In the genomic region with DNA sequence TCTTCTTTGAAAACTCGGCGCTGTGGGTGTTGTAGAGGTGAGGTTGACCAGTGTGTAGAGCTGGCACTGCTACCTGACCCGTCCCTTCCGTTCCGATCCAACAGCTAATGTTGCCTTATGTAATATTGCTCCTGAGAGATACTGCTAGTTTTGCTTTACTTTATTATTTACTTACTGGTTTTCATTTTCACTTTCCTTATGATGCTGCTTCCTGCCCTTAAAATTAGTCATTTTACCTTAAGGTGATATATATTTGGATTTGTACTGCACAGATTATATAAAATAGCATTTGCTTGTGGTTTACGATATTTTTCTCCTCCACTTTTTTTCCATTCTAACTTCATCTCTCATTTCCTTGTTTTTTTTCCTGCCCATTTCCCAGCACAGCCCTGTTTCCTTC, we compare ENCODE assay signal across 23 mouse cellular contexts.
DNase-seq lines count a peak whose midpoint lies in the region; ATAC-seq and TF ChIP-seq lines count a peak whose summit lies in the region.
"Had no signal": no experiment of that assay in that cellular context is flagged by ENCODE, and none has a peak within 500 bp of the region (broad histone marks: within the 10 kb centered on the region; RNA-seq: fewer than 3 reads in every experiment).

No protein-coding gene starts in this region.

- DNase-seq in midbrain, embryonic 11.5 days (ENCODE audit: low spot score, missing footprints) = peak; percentile 44
- DNase-seq in gastrocnemius, adult 2 months = no peak
- DNase-seq in layer of hippocampus, adult 2 months (ENCODE audit: low spot score in 2 of 2) = no peak
- no peak for DNase-seq in gastrocnemius, postnatal 4 days (ENCODE audit: low spot score in 2 of 2)
- DNase-seq: adrenal gland, adult 2 months; adrenal gland, postnatal 14 days; adrenal gland, postnatal 36 days; cerebellum, adult 11-12 months; cerebellum, adult 2 months; cerebellum, adult 9-10 months; cerebellum, postnatal 10 days; cerebellum, postnatal 25 days; forebrain, postnatal 0 days had no signal

- H3K9ac ChIP-seq in midbrain, embryonic 11.5 days (ENCODE audit: low read length) = no peak overlapping the region
- H3K9ac ChIP-seq in midbrain, embryonic 16.5 days (ENCODE audit: low read depth, low read length) = no peak overlapping the region
- H3K9ac ChIP-seq: embryonic facial prominence, embryonic 12.5 days; forebrain, embryonic 13.5 days; forebrain, embryonic 15.5 days; forebrain, postnatal 0 days had no signal

- no peak overlapping the region for H3K4me3 ChIP-seq in midbrain, embryonic 11.5 days (ENCODE audit: low read depth, low read length)
- H3K4me3 ChIP-seq in midbrain, embryonic 16.5 days (ENCODE audit: low read depth, low read length) = no peak overlapping the region
- H3K4me3 ChIP-seq in gastrocnemius, adult 2 months = no peak overlapping the region
- H3K4me3 ChIP-seq in layer of hippocampus, adult 2 months = no peak overlapping the region
- H3K4me3 ChIP-seq: embryonic facial prominence, embryonic 10.5 days; embryonic facial prominence, embryonic 12.5 days; forebrain, embryonic 13.5 days; forebrain, embryonic 15.5 days had no signal

- H3K27ac ChIP-seq in midbrain, embryonic 11.5 days (ENCODE audit: low read depth, low read length) = no peak overlapping the region
- H3K27ac ChIP-seq in midbrain, embryonic 16.5 days (ENCODE audit: low read length) = no peak overlapping the region
- no peak overlapping the region for H3K27ac ChIP-seq in gastrocnemius, adult 2 months
- H3K27ac ChIP-seq in layer of hippocampus, adult 2 months = no peak overlapping the region
- H3K27ac ChIP-seq: embryonic facial prominence, embryonic 10.5 days; embryonic facial prominence, embryonic 12.5 days; forebrain, embryonic 13.5 days; forebrain, embryonic 15.5 days had no signal

- H3K9me3 ChIP-seq in midbrain, embryonic 11.5 days (ENCODE audit: control insufficient read depth, low read length) = no peaks in the 10 kb centered on the region
- H3K9me3 ChIP-seq in midbrain, embryonic 16.5 days (replicated peaks; ENCODE audit: control insufficient read depth, low read length, poor library complexity, severe bottlenecking) = no peaks in the 10 kb centered on the region
- H3K9me3 ChIP-seq: embryonic facial prominence, embryonic 10.5 days; embryonic facial prominence, embryonic 12.5 days; forebrain, embryonic 13.5 days; forebrain, embryonic 15.5 days; G1E had no signal

- no peaks in the 10 kb centered on the region for H3K27me3 ChIP-seq in midbrain, embryonic 11.5 days (ENCODE audit: control insufficient read depth, insufficient read depth, low read length)
- no peaks in the 10 kb centered on the region for H3K27me3 ChIP-seq in midbrain, embryonic 16.5 days (ENCODE audit: control insufficient read depth, insufficient read depth, low read depth, low read length)
- H3K27me3 ChIP-seq: CH12.LX; embryonic facial prominence, embryonic 12.5 days; forebrain, embryonic 13.5 days; forebrain, embryonic 15.5 days; Patski had no signal

- no peak for TF ChIP-seq CTCF in gastrocnemius, adult 2 months (IDR thresholded peaks at IDR 0.05)
- TF ChIP-seq CTCF in layer of hippocampus, adult 2 months (conservative IDR thresholded peaks at IDR 0.05) = no peak

- ATAC-seq in midbrain, embryonic 11.5 days (ENCODE audit: low FRiP score) = no peak
- ATAC-seq in midbrain, embryonic 16.5 days = no peak
- ATAC-seq in activated CD4-positive, CD25-positive, alpha-beta regulatory T cell, adult 4 months = peak; percentile 49
- ATAC-seq in inflammation-experienced regulatory T-cells, adult 6 months = peak; percentile 65
- ATAC-seq: forebrain, embryonic 13.5 days; forebrain, embryonic 15.5 days; forebrain, postnatal 0 days; Patski had no signal

- no peaks in the 10 kb centered on the region for H3K36me3 ChIP-seq in midbrain, embryonic 11.5 days (ENCODE audit: control insufficient read depth, insufficient read depth, low read length)
- no peaks in the 10 kb centered on the region for H3K36me3 ChIP-seq in midbrain, embryonic 16.5 days (ENCODE audit: control insufficient read depth, insufficient read depth, low read length)
- H3K36me3 ChIP-seq: embryonic facial prominence, embryonic 10.5 days; embryonic facial prominence, embryonic 12.5 days; forebrain, embryonic 15.5 days; G1E had no signal

- intact Hi-C loops in gastrocnemius, adult 2 months (cut with DNase I) = no loop called here

- no peaks in the 10 kb centered on the region for H3K4me1 ChIP-seq in midbrain, embryonic 11.5 days (ENCODE audit: control insufficient read depth, insufficient read depth, low read length)
- H3K4me1 ChIP-seq in midbrain, embryonic 16.5 days (ENCODE audit: control insufficient read depth, insufficient read depth, low read length) = no peaks in the 10 kb centered on the region
- H3K4me1 ChIP-seq: embryonic facial prominence, embryonic 10.5 days; embryonic facial prominence, embryonic 12.5 days had no signal

- H3K4me2 ChIP-seq in midbrain, embryonic 11.5 days = no peak overlapping the region
- no peak overlapping the region for H3K4me2 ChIP-seq in midbrain, embryonic 16.5 days (ENCODE audit: low read length)
- H3K4me2 ChIP-seq: embryonic facial prominence, embryonic 12.5 days; forebrain, embryonic 13.5 days; forebrain, embryonic 15.5 days had no signal

- 96% methylated on average over 6 of the region's 6 CpGs for WGBS in midbrain, embryonic 11.5 days
- WGBS in midbrain, embryonic 16.5 days = 89% methylated on average over 6 of the region's 6 CpGs

Comparison
In these comparisons a context has a peak if more than half of its experiments do, and no peak if none do; other contexts are left out.
1. ATAC-seq: peak in activated CD4-positive, CD25-positive, alpha-beta regulatory T cell, adult 4 months (single experiment) and inflammation-experienced regulatory T-cells, adult 6 months (single experiment); none in midbrain, embryonic 11.5 days (single experiment) and midbrain, embryonic 16.5 days (single experiment).